Mouse (Mus musculus): ENCODE measurements around the gene Tor2a. TPM values are rescaled to one million over a fixed set of nuclear protein-coding genes. Genes with fewer than 3 reads are reported as not detected.

Gene Tor2a
- polyA plus RNA-seq (2012; rRNA removed): 45.8 and 55.4 TPM in 2 replicates

DNA sequence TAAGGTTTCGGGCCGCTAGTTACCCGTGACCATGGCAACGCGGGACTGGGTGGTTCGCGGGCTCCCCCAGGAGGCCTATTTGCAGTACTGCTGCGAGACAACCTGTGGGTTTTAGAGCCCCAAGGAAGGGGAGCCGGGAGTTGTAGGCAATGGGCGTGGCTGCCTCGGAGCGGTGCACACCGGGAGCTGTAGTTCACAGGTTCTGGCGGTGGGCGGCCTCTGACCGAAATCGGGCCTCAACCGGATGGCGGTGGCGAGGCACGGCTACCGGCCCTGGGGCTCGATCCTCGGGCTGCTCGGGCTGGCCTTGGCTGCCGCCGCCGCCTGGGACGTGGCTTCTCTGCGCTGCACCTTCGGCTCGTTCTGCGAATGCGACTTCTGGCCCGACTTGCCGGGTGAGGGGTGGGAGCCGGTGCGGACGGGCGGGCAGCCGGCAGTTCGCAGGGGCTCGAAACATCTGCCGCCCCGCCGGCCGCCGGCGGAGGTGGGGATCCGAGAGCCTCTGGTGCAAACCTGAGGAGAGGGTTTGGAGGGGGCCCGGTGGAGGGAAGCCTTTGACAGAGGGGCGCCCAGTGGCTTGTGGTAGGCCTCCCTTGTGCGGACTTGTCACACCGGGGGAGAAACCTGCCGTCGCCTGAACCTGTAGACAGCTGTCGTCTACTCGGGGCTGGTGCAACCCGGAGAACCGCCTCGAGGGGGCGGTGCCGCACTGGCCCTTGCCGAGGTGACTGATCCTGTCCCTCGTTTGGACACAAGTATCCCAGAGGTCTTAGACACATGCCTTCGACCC is at the start of gene Tor2a:
TSS of gene Tor2a (plus strand) at position 179 of the 790 bp plus-strand sequence.

DNA sequence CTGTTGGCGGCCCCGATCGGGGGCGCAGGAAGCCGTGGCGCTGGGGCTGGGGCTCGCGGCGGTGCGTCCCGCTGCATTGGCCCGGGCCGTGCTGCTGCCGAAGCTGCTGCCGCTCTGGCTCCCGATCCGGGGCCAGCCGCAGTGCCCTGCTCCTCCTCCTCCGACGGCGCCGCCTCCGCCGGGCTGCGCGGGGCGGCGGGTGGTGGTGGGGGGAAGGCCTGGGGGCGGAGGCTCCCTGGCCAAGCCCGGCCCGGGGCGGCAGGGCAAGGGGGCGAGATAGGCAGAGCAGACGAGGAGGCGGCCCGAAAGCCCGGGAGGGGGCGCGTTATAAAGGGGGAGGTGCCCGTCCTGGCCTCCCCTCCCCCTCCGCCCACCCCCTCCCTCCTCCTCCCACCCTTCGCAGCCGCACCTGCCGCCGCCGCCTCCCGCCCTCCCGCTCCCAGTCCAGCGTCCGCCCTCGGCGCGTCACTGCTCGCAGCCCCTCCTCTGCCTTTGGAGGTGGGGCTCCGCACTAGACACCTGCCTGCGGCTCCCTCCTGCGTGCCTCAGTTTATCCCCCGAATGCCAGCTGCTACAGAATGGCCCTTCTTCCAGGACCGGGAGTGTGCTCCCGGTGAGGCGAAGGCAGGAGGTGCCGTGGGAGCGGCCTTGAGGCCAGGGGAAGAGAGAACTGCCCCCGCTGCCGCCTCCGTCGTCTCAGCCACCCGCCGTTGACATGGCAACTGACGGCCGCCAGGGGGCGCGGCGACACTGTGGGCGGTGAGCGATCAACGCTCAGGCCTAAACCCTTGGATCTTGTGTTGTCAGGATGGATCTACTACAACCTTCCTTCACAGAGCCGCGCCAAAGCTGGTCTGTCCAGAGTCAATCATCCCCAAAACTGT is 43.9 kb upstream of the Tor2a start, which contains the start of gene Cdk9:
TSS of gene Cdk9 (minus strand) at position 143 of the 884 bp plus-strand sequence.

DNA sequence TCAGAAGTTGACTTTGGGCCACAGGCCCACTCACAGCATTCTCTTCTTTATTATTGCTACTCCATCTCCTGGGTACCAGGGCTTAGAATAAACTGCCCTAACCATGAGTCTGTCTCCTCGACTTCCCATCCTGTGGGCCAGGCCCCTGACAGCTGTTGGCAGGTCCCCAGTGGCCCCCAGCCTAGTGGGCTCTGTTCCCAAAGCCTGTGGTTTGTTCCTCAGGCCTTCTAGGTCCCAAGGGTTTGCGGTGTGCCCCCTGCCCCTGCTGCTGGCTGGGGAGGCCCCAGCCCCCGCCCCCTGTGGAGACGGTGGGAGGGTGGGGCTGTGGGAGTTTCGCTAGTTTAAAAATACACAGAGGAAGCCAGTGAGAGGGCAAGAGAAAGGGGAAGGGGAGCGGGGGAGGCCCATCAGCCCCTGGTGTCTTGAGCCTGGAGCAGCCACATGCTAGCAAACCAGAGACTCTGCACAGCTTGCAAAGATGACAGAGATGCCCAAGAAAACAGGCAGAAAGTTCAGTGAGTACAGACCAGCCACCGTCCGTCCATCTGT is 36.3 kb upstream of the Tor2a start, which contains the start of gene Sh2d3c:
TSS of gene Sh2d3c (plus strand) at position 375 of the 549 bp plus-strand sequence.

DNA sequence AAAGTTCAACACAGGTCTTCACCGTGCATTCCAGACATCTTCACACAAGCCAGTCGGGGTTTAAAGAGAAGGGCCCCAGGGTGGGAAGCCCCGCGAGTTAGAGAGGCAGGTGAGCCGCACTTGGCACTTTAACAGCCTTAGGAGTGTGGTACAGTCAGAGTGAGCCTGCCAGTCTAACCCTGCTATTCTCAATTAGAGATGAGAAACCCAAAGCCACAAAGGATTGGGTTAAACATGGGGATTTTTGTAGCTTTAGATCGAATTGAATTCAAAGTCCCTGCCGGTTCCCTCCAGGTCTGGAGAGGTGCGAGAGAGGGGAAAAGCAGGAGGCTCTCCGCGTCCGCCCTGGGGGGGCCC is 16.1 kb upstream of the Tor2a start, which contains the start of gene 6330409D20Rik:
TSS of gene 6330409D20Rik (minus strand) at position 101 of the 357 bp plus-strand sequence.

DNA sequence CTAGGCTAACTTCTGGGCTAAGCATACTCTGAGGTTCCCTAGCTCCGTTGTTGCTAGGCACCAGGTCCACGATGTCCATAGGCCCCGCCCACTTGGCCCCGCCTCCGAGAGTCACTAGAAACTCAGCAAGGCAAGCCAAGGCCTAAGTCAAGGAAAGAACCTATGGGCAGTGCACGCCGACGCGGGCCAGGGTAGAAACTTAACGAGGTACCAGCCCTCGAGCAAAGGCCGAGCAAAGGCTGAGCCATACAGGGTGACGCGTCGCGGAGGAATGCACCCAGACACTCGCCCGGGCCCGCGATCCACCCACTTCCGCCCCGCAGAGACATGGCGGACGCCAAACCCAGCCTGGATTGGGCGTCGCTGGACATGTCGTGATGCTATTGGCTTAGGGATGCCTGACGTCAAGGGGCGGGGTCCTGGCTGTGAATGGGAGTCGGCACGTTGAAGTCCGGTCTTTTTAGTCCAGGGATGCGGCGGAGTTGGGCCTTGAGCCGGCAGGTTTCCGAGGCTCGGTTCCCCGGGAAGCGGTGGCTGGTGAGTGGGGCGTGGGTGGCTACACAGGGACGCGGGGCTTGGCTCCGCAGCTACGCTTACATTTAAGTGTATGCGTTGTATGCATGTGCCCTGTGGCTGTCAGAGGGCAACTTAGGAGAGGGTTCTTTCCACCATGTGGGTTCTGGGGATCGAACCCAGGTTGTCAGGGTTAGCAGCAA is 18.5 kb downstream of the Tor2a start, which contains the start of the genes Ttc16 and Ptrh1:
TSS of gene Ttc16 (minus strand) at position 275 of the 716 bp plus-strand sequence.
TSS of gene Ptrh1 (plus strand) at position 428 of the 716 bp plus-strand sequence.

DNA sequence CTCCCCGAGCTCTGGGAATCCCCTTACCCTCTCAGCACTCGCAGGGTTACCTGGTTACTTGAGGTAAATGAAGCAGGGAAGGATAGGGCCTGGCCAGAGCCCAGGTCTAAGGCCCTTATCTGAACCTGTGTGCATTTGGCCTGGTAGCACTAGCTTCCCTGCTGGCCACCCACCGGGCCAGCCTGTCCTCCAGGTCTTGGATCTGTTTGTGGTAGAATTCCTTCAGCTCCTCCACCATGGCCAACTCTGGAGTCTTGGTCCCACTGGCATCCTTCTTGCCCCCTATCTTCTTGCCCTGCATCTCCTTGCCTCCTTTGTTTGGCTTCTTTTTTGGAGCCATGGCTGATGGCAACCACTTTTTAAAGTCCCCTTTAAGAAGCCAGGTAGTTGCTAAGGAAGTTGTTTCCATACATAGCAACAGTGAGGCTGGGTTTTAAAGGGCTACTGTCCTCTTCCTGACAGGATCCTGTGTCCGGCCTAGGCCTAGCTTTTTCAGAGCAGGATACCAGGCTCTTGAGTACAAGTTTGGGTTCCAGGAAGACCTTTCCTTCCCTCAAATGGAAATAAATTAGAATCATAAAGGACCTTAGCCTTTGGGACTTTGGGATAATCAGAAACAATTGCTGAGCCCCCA is 27.1 kb downstream of the Tor2a start, which contains the start of gene Cfap157:
TSS of gene Cfap157 (minus strand) at position 381 of the 634 bp plus-strand sequence.

Other genes with a start within 250 kb of the Tor2a start
- gene Fam102a, start 221.9 kb upstream of the Tor2a start, polyA plus RNA-seq (2012; rRNA removed): 43.7 and 54.8 TPM in 2 replicates
- 86.8 and 96.2 TPM in 2 replicates for gene Dpm2, start 186.4 kb upstream of the Tor2a start, polyA plus RNA-seq (2012; rRNA removed)
- gene Pip5kl1, start 182.4 kb upstream of the Tor2a start, polyA plus RNA-seq (2012; rRNA removed): 0.16 and 0.27 TPM in 2 replicates
- not detected in 2 replicates for gene 9430097D07Rik, start 181.6 kb upstream of the Tor2a start, polyA plus RNA-seq (2012; rRNA removed)
- gene St6galnac4, start 170.1 kb upstream of the Tor2a start, polyA plus RNA-seq (2012; rRNA removed): 5.9 and 7.3 TPM in 2 replicates
- 11.4 and 25.4 TPM in 2 replicates for gene St6galnac6, start 157.5 kb upstream of the Tor2a start, polyA plus RNA-seq (2012; rRNA removed)
- 29.4 and 34.1 TPM in 2 replicates for gene Ak1, start 135.5 kb upstream of the Tor2a start, polyA plus RNA-seq (2012; rRNA removed)
- 54.6 and 61.2 TPM in 2 replicates for gene Eng, start 110.6 kb upstream of the Tor2a start, polyA plus RNA-seq (2012; rRNA removed)
- 50.8 and 58.7 TPM in 2 replicates for gene Fpgs, start 53.1 kb upstream of the Tor2a start, polyA plus RNA-seq (2012; rRNA removed)
- gene Cdk9, start 44.2 kb upstream of the Tor2a start, polyA plus RNA-seq (2012; rRNA removed): 42.2 and 43.4 TPM in 2 replicates
- 7.9 and 8.4 TPM in 2 replicates for gene Sh2d3c, start 36.2 kb upstream of the Tor2a start, polyA plus RNA-seq (2012; rRNA removed)
- 0.15 TPM in 1 of 2 replicates, not detected in the other for gene 6330409D20Rik, start 16.2 kb upstream of the Tor2a start, polyA plus RNA-seq (2012; rRNA removed)
- 0.16 and 0.66 TPM in 2 replicates for gene Ttc16, start 18.4 kb downstream of the Tor2a start, polyA plus RNA-seq (2012; rRNA removed)
- 15.0 and 18.2 TPM in 2 replicates for gene Ptrh1, start 18.6 kb downstream of the Tor2a start, polyA plus RNA-seq (2012; rRNA removed)
- gene Cfap157, start 27.2 kb downstream of the Tor2a start, polyA plus RNA-seq (2012; rRNA removed): not detected in 2 replicates
- gene Stxbp1, start 90.0 kb downstream of the Tor2a start, polyA plus RNA-seq (2012; rRNA removed): 2.1 and 2.5 TPM in 2 replicates
- gene Fam129b, start 118.9 kb downstream of the Tor2a start, polyA plus RNA-seq (2012; rRNA removed): 59.8 and 60.1 TPM in 2 replicates
- 111 and 134 TPM in 2 replicates for gene Rpl12, start 204.3 kb downstream of the Tor2a start, polyA plus RNA-seq (2012; rRNA removed)
- 7.1 and 8.3 TPM in 2 replicates for gene Lrsam1, start 204.4 kb downstream of the Tor2a start, polyA plus RNA-seq (2012; rRNA removed)
- gene Slc2a8, start 224.8 kb downstream of the Tor2a start, polyA plus RNA-seq (2012; rRNA removed): 90.7 and 198 TPM in 2 replicates

All from stomach, adult 2 months (tissue).